ENCODE assay signal across 11 mouse cellular contexts in genomic region chr16:24326046-24326445, GRCm38 (mm10).
DNase-seq lines count a peak whose midpoint lies in the region; ATAC-seq and TF ChIP-seq lines count a peak whose summit lies in the region.
"Had no signal": no experiment of that assay in that cellular context is flagged by ENCODE, and none has a peak within 500 bp of the region (broad histone marks: within the 10 kb centered on the region; RNA-seq: fewer than 3 reads in every experiment).

No protein-coding gene starts in this region.

- no peak for DNase-seq in forebrain, postnatal 0 days
- DNase-seq in left cerebral cortex, adult 11 months (ENCODE audit: low spot score): peak; percentile 53
- no peak for DNase-seq in left cerebral cortex, adult 2 months (ENCODE audit: extremely low spot score in 1 of 2, low spot score in 2 of 2)
- peak; percentile 21 to 45 for DNase-seq in frontal cortex, postnatal 36 days (ENCODE audit: low spot score in 2 of 2)
- DNase-seq in layer of hippocampus, postnatal 36 days: peak; percentile 47 to 50
- no peak for DNase-seq in embryo, embryonic 10 days (ENCODE audit: low spot score)

- no peak overlapping the region for H3K9ac ChIP-seq in forebrain, postnatal 0 days
- H3K9ac ChIP-seq in forebrain, embryonic 16.5 days (replicated peaks; ENCODE audit: low read depth, low read length): no peak overlapping the region
- H3K9ac ChIP-seq: heart, embryonic 15.5 days; limb, embryonic 12.5 days had no signal

- WGBS in forebrain, postnatal 0 days: 79% methylated on average over 5 of the region's 5 CpGs
- 89% methylated on average over 5 of the region's 5 CpGs for WGBS in forebrain, embryonic 16.5 days

- no peak overlapping the region for H3K4me3 ChIP-seq in forebrain, postnatal 0 days (ENCODE audit: low read depth, low read length)
- H3K4me3 ChIP-seq in forebrain, embryonic 16.5 days (replicated peaks; ENCODE audit: low read length): no peak overlapping the region
- H3K4me3 ChIP-seq in left cerebral cortex, adult 2 months: no peak overlapping the region
- H3K4me3 ChIP-seq: heart, embryonic 15.5 days; limb, embryonic 12.5 days had no signal

- H3K27me3 ChIP-seq in forebrain, postnatal 0 days (ENCODE audit: insufficient read depth, low read length): no peaks in the 10 kb centered on the region
- H3K27me3 ChIP-seq in forebrain, embryonic 16.5 days (replicated peaks; ENCODE audit: control insufficient read depth, insufficient read depth, low read length): no peaks in the 10 kb centered on the region
- H3K27me3 ChIP-seq: heart, embryonic 15.5 days; limb, embryonic 12.5 days had no signal

- no peak for TF ChIP-seq CTCF in forebrain, postnatal 0 days (IDR thresholded peaks at IDR 0.05; ENCODE audit: low read depth)
- TF ChIP-seq CTCF in left cerebral cortex, adult 2 months (IDR thresholded peaks at IDR 0.05): no peak

- no peak overlapping the region for H3K27ac ChIP-seq in forebrain, postnatal 0 days (ENCODE audit: low read depth, low read length)
- no peak overlapping the region for H3K27ac ChIP-seq in forebrain, embryonic 16.5 days (ENCODE audit: low read length)
- H3K27ac ChIP-seq in left cerebral cortex, adult 2 months: no peak overlapping the region
- H3K27ac ChIP-seq: heart, embryonic 15.5 days; limb, embryonic 12.5 days; stomach, postnatal 0 days had no signal

- no peaks in the 10 kb centered on the region for H3K9me3 ChIP-seq in forebrain, postnatal 0 days (ENCODE audit: low read length)
- no peaks in the 10 kb centered on the region for H3K9me3 ChIP-seq in forebrain, embryonic 16.5 days (ENCODE audit: control insufficient read depth, low read length)
- H3K9me3 ChIP-seq: heart, embryonic 15.5 days; limb, embryonic 12.5 days had no signal

- peak; percentile 45; the same call in 1 of the 2 replicates for ATAC-seq in forebrain, postnatal 0 days
- no peak for ATAC-seq in forebrain, embryonic 16.5 days
- no peak for ATAC-seq in activated CD4-positive, CD25-positive, alpha-beta regulatory T cell, adult 4 months

- intact Hi-C loops in left cerebral cortex, adult 2 months (cut with DNase I): loop anchor here (5.0 kb wide), 1 partner anchor 161 kb away; no protein-coding TSS in a partner anchor

- no peaks in the 10 kb centered on the region for H3K4me1 ChIP-seq in forebrain, postnatal 0 days (ENCODE audit: insufficient read depth)
- no peaks in the 10 kb centered on the region for H3K4me1 ChIP-seq in forebrain, embryonic 16.5 days (replicated peaks; ENCODE audit: control insufficient read depth, insufficient read depth, low read length)
- H3K4me1 ChIP-seq: heart, embryonic 15.5 days; limb, embryonic 12.5 days had no signal

- no peaks in the 10 kb centered on the region for H3K36me3 ChIP-seq in forebrain, postnatal 0 days (ENCODE audit: insufficient read depth)
- H3K36me3 ChIP-seq in forebrain, embryonic 16.5 days (ENCODE audit: control insufficient read depth, insufficient read depth): no peaks in the 10 kb centered on the region
- H3K36me3 ChIP-seq: heart, embryonic 15.5 days; limb, embryonic 12.5 days had no signal

- H3K4me2 ChIP-seq in forebrain, postnatal 0 days (ENCODE audit: low read depth): no peak overlapping the region
- H3K4me2 ChIP-seq in forebrain, embryonic 16.5 days (ENCODE audit: low read length): no peak overlapping the region
- H3K4me2 ChIP-seq: heart, embryonic 15.5 days; limb, embryonic 12.5 days had no signal

Comparison
In these comparisons a context has a peak if more than half of its experiments do, and no peak if none do; other contexts are left out.
1. DNase-seq: peak in left cerebral cortex, adult 11 months (single experiment), frontal cortex, postnatal 36 days (2 of 2) and layer of hippocampus, postnatal 36 days (2 of 2); none in forebrain, postnatal 0 days (single experiment), left cerebral cortex, adult 2 months (0 of 2) and embryo, embryonic 10 days (single experiment).